Mouse (Mus musculus) subcutaneous adipose tissue, adult 2 months (tissue): ENCODE measurements around the gene Pdgfra. TPM values are rescaled to one million over a fixed set of nuclear protein-coding genes. Genes with fewer than 3 reads are reported as not detected.

Experiments used
- polyA plus RNA-seq: library from polyadenylated mRNA; depleted of rRNA; stranded (reverse); fragments of >200 nt; gene quantifications from 2 replicates; pipeline ENCODE4 v1.2.3, GENCODE M21; 2012; ENCODE audit warnings: low replicate concordance; rRNA removed

The Pdgfra gene
- polyA plus RNA-seq: 20.2 and 76.9 TPM in 2 replicates

DNA sequence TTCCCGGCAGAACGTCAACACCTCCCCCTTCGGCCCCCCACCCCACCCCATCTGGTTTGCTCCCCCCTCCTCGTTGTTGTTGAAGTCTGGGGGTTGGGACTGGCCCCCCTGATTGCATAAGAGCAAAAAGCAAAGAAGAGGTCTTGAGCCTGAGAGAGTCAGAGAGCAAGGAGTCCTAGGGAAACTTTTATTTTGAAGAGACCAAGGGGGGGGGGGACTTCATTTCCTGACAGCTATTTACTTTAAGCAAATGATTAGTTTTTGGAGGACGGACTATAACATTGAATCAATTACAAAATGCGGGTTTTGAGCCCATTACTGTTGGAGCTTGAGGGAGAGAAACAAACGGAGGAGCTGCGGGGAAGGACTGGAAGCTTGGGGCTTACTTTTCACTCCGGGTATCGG, at the start of gene Pdgfra:
TSS of gene Pdgfra (plus strand) at position 272 of the 405 bp plus-strand sequence.

Other genes starting within 250 kb of the Pdgfra start
- gene Chic2, start 107.5 kb upstream of the Pdgfra start, polyA plus RNA-seq: 5.9 and 8.7 TPM in 2 replicates
- gene Gsx2, start 76.7 kb upstream of the Pdgfra start, polyA plus RNA-seq: not detected in 2 replicates